Mouse (Mus musculus): ENCODE measurements around the gene Ctcf.

Ctcf gene

GRCm38 (mm10) chr8:105657641-105658040 is 21.3 kb downstream of the Ctcf start:
- DNase-seq (ENCODE audit: low read depth) = no peak

GRCm38 (mm10) chr8:105661167-105661566 is 24.8 kb downstream of the Ctcf start:
- DNase-seq (ENCODE audit: low read depth) = no peak

GRCm38 (mm10) chr8:105677891-105678290 is 41.5 kb downstream of the Ctcf start:
- no peak for DNase-seq (ENCODE audit: low read depth)

DNA sequence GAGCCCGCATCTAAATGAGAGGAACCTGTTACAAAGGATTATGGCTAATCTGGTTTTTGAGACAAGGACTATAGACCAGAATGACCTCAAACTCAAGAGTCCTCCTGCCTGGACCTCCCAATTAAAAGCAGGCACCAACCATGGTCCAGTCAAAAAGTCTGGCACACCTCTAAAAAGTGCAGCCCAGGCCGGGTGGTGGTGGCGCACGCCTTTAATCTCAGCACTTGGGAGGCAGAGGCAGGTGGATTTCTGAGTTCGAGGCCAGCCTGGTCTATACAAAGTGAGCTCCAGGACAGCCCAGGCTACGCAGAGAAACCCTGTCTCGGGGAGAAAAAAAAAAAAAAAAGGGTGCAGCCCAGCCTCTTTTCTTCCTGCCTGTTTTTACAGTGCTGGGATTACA is 49.0 kb downstream of the Ctcf start:
- no peak for DNase-seq (ENCODE audit: low read depth)

DNA sequence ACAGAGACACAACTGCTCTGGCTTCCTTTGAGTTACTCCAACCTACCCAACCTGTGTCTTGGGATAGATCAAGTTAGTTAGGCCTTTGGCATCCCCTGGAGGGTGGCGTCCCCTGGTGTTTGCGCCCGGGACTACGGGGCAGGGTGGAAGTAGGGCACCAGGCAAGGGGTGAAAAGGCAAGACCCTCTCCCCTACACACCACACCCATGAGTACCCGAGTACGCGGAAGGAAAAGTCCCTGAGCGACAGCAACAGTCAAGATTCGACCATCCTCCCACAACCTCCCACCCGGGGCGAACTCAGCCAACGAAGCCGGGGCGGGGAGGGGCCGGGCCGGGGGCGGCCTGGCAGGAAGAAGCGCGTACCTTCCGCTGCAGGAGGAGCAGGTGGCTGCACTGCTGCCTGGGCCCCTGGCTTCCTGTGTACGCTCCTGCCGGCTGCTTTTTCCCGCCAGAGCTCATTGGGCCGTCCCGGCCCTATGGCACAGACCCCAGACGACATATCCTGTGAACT is 49.5 kb downstream of the Ctcf start, which contains the start of gene Carmil2:
TSS of gene Carmil2 (plus strand) at position 479 of the 513 bp plus-strand sequence.
- DNase-seq (ENCODE audit: low read depth) = peak; percentile 62

DNA sequence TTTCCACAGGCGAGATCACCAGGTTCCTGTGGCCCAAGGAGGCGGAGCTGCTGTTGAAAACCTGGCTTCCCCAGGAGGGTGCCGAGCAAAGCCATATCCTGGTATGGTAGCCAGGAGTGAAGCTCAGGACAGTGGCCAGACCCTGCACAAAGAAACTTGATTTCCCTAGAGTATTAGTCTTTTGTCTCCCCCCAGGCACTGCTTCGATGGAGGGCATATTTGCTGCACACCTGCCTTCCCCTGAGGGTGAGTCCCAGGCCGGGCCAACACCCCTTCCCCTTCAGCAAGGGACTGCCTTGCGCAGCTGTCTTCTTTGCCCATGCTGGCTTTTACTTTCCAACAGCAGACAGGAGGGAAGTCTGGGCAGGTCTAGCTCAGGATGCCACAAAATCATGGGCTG is 50.2 kb downstream of the Ctcf start:
- DNase-seq (ENCODE audit: low read depth) = no peak

DNA sequence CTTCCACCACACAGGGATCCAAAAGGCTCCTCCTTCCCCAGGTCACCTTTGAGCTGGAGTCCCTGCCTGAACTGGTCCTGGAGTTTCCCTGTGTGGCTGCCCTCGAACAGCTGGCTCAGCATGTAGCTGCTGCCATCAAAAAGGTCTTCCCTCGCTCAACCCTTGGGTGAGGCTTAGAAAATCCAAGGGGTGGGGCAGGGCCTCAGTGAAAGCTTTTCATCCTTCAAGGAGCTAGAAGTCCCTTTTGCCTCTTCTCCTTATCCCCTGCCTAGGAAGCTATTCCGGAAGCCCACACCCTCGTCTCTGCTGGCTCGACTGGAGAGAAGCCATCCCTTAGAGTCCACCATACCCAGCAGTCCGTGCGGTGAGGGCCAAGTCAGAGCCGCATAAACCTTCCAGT is 51.1 kb downstream of the Ctcf start:
- no peak for DNase-seq (ENCODE audit: low read depth)

GRCm38 (mm10) chr8:105688242-105688752 is 51.9 kb downstream of the Ctcf start:
- DNase-seq (ENCODE audit: low read depth) = no peak

GRCm38 (mm10) chr8:105689256-105689982 is 53.1 kb downstream of the Ctcf start:
- no peak for DNase-seq (ENCODE audit: low read depth)

DNA sequence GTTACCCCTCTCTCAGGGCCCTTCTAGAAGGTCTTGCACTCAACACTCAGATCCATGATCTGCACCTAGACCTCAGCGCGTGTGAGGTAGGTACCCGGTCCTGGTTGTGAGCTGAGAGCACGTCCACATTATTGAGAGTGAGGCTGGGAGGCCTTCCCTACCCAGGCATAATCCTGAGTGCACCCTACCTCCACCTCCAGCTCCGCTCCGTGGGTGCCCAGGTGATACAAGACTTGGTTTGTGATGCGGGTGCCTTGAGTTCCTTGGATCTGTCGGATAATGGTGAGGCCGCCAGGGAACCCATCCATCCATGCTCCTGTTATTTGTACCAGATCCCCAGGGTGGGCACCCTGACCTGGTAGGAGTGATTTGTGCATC is 53.6 kb downstream of the Ctcf start:
- DNase-seq (ENCODE audit: low read depth) = no peak

GRCm38 (mm10) chr8:105690978-105691377 is 54.6 kb downstream of the Ctcf start:
- no peak for DNase-seq (ENCODE audit: low read depth)

GRCm38 (mm10) chr8:105692449-105693182 is 56.2 kb downstream of the Ctcf start:
- no peak for DNase-seq (ENCODE audit: low read depth)

GRCm38 (mm10) chr8:105693648-105694047 is 57.3 kb downstream of the Ctcf start:
- peak; percentile 39 for DNase-seq (ENCODE audit: low read depth)

GRCm38 (mm10) chr8:105694051-105694799 is 57.9 kb downstream of the Ctcf start:
- DNase-seq (ENCODE audit: low read depth) = no peak

DNA sequence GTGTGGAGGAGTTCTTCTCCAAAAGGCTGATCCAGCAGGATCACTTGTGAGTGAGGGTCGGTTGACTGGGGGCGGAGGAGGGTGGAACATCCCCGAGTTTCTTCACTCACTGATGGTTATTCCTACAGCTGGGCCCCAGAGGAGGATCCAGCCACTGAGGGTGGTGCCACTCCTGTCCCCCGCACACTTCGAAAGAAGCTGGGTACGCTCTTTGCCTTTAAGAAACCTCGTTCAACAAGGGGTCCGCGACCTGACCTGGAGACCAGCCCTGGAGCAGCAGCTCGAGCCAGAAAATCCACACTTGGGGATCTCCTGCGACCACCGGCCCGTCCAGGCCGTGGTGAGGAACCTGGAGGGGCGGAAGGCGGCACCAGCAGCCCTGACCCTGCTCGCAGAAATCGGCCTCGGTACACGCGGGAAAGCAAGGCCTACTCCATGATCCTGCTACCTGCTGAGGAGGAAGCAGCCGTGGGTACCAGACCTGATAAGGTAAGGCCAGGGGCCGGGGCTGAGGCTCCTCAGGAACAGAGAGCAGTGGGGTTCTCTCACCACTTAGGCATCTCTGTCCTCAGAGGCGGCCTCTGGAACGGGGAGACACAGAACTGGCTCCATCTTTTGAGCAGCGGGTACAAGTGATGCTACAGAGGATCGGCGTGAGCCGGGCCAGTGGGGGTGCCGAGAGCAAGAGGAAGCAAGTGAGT is 58.9 kb downstream of the Ctcf start:
- DNase-seq (ENCODE audit: low read depth) = no peak

GRCm38 (mm10) chr8:105697196-105697780 is 60.9 kb downstream of the Ctcf start:
- no peak for DNase-seq (ENCODE audit: low read depth)

- no peak for DNase-seq (ENCODE audit: low read depth)
These were observed 62.4 kb downstream of the Ctcf start for GRCm38 (mm10) chr8:105698734-105699133.

GRCm38 (mm10) chr8:105699488-105700215 is 63.3 kb downstream of the Ctcf start:
- no peak for DNase-seq (ENCODE audit: low read depth)

GRCm38 (mm10) chr8:105700566-105700965 is 64.2 kb downstream of the Ctcf start:
- peak; percentile 47 for DNase-seq (ENCODE audit: low read depth)

- peak; percentile 89 for DNase-seq (ENCODE audit: low read depth)
These were observed 64.8 kb downstream of the Ctcf start, which contains the start of the genes Acd and Pard6a for GRCm38 (mm10) chr8:105700966-105701824. Gene Acd (minus strand): TSS chr8:105701102. Gene Pard6a (plus strand): TSS chr8:105701148.

Data from c-Kit-positive CD71-negative TER-119-negative erythroid progenitor cells, embryonic 14.5 days (primary cell).